Mouse (Mus musculus) heart, embryonic 15.5 days (tissue): Measurements from ENCODE around the gene Col4a1. TPM values are rescaled to one million over a fixed set of nuclear protein-coding genes. Genes with fewer than 3 reads are reported as not detected.

Experiments used
- ATAC-seq: fragments of 200-750 bp; cut with Nextera tagmentation; replicated peaks from 2 replicates; pipeline ENCODE4 v1.8.0; 2017; ENCODE audit warnings: low read depth, moderate TSS enrichment; ENCODE audit not compliant: insufficient number of reproducible peaks, insufficient read depth, low FRiP score
- H3K27ac ChIP-seq: fragments of 300-500 bp; sonication (generic); 2 replicates; pipeline ENCODE4 v1.5.1; 2015; ENCODE audit warnings: mild to moderate bottlenecking, inconsistent platforms
- H3K27me3 ChIP-seq: fragments of 300-500 bp; sonication (generic); 2 replicates; pipeline ENCODE4 v1.6.1; 2015; ENCODE audit warnings: inconsistent platforms
- H3K36me3 ChIP-seq: fragments of 300-500 bp; sonication (generic); 2 replicates; pipeline ENCODE4 v1.6.1; 2015; ENCODE audit warnings: mild to moderate bottlenecking, inconsistent platforms
- H3K4me1 ChIP-seq: fragments of 300-500 bp; sonication (generic); replicated peaks from 2 replicates; pipeline ENCODE4 v1.6.1; 2015; ENCODE audit warnings: inconsistent platforms
- H3K4me2 ChIP-seq: fragments of 300-500 bp; sonication (generic); 2 replicates; pipeline ENCODE4 v1.6.1; 2015; ENCODE audit warnings: inconsistent platforms, mild to moderate bottlenecking, moderate library complexity
- H3K4me3 ChIP-seq: fragments of 300-500 bp; sonication (generic); 2 replicates; pipeline ENCODE4 v1.5.1; 2015; ENCODE audit warnings: mild to moderate bottlenecking, inconsistent platforms
- H3K9ac ChIP-seq: fragments of 300-500 bp; sonication (generic); 2 replicates; pipeline ENCODE4 v1.6.1; 2015; ENCODE audit warnings: mild to moderate bottlenecking, inconsistent platforms
- H3K9me3 ChIP-seq: fragments of 300-500 bp; sonication (generic); replicated peaks from 2 replicates; pipeline ENCODE4 v1.6.1; 2016; ENCODE audit warnings: inconsistent platforms
- WGBS: fragments of 180-500 bp; shearing (Covaris S2); methylation state at CpG from one replicate; pipeline ENCODE4 v1.1.7; 2015; ENCODE audit warnings: mixed read lengths; 5-methylcytosine and 5-hydroxymethylcytosine counted together
- polyA plus RNA-seq: library from polyadenylated mRNA; unstranded; fragments of >200 nt; fragmentation: Nextera tagmentation; extraction: Ambion mirVana; gene quantifications from 2 replicates; pipeline ENCODE4 v1.2.1, GENCODE M21; 2015

The Col4a1 gene
- polyA plus RNA-seq, 1 experiment from 2014 or later: 191 TPM

DNA sequence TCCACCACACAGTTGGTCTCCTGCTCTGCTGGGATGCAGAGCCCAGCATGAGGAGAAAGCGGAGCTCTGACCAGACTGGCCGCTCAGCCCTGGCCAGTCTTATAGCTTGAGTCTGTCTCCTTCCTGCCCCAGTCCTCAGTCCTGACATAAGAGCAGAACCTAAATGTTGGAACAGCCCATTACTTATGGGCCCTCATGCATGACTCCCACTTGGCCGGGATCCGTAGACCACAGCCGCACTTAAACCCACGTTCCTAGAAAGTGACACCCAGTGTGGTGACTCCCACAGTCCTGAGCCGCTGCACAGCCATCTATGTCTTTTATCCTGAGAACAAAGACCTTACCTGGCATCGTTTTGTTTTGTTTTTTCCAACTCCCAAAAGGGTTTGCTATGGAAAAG, 2.0 kb upstream of the Col4a1 start:
- Histone ChIP-seq H3K27ac (no peak overlapping the region), H3K9me3 (no peaks in the 10 kb centered on the region), H3K4me3 (peak overlapping the region; percentile 75), H3K4me2 (peak overlapping the region; percentile 69), H3K27me3 (no peaks in the 10 kb centered on the region), H3K4me1 (peaks cover 58% of the 10 kb centered on the region), H3K36me3 (no peaks in the 10 kb centered on the region), H3K9ac (no peak overlapping the region)
- WGBS: 77% methylated on average over 8 of the region's 8 CpGs
- ATAC-seq: no peak

DNA sequence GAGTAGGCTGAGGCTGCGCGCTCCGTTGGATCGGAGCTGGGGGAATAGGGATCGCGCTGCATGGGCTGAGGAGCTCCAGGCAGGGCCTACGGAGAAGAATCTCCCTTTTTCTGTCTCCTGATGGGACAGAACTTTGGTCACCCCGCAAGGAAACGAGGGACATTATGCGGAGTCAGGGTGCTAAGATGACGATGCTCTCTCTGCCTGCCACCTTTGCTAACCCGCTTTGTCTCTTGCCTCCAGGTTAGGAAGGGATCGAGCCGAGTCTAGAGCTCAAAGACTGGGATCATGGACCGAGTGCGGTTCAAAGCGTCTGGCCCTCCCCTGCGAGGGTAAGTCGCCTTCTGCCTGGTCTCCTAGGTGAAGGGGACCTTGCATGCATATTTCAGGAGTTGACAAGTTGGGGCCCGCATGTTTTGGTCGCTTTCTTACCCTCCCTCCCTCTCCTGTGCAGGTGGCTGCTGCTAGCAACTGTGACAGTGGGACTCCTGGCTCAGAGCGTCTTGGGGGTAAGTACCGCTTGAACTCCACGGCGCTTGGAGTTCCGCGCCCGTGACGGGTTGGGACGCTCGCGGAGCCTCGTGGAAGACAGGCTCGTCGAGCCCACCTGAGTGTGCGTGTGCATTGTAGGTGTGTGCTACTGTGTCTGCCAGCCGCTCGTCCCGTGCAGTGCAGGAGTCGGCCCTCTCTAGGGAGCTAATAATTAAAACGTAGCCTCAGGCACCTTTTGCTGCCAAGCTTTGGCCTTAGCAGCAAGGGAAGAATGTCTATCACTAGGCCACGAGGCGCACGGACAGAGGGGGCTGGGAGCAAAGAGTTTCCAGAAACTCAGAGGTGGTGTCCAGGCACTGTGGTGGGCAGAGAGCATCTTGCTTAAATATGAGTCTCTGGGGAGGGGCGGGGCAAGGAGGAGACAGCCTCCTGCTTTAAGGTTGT, 818 bp upstream of the Col4a1 start:
- H3K4me2 ChIP-seq: peak overlapping the region; percentile 69
- 3% methylated on average over 45 of the region's 45 CpGs for WGBS
- peak; percentile 50 for ATAC-seq
- no peaks in the 10 kb centered on the region for H3K27me3 ChIP-seq
- H3K4me3 ChIP-seq: peak overlapping the region; percentile 75
- peak overlapping the region; percentile 87 for H3K27ac ChIP-seq
- peak overlapping the region; percentile 94 for H3K9ac ChIP-seq
- peaks cover 69% of the 10 kb centered on the region for H3K4me1 ChIP-seq
- no peaks in the 10 kb centered on the region for H3K9me3 ChIP-seq
- no peaks in the 10 kb centered on the region for H3K36me3 ChIP-seq

DNA sequence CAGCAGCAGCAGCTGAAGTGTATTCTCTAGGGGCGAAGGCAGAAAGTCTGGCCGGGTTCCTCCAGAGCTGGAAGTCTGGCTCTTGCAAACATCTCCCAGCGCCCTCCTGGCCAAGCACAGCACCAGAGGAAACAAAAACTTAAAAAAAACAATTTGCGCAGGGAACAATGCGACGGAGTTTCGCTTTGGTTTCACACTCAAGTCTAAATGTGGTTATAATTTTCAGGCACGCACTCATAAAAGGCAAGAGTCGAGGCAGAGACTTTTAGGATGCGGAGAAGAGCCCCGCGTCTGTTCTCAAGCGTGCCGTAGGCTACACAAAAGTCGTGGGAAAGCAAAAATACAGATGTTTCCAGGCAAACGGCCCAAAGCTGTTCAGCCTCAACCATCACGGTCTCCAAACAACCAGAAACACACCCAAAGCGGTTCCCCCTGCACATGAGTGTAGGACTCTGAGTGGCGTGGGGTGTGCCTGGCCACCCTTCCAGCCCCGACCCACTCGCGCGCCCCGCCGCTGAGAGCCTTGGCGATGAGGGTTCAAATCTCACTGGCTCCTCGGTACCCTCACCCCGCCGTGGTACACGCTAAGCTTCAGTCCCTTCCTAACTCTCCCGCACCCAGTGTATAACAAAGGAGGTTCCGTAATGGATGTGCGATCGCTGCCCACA, 811 bp downstream of the Col4a1 start:
- Histone ChIP-seq H3K27ac (peak overlapping the region; percentile 87), H3K36me3 (peaks cover 4% of the 10 kb centered on the region; the same call in 1 of the 2 replicates), H3K4me2 (peak overlapping the region; percentile 69), H3K4me1 (peaks cover 70% of the 10 kb centered on the region), H3K9ac (peak overlapping the region; percentile 94), H3K27me3 (no peaks in the 10 kb centered on the region), H3K4me3 (peak overlapping the region; percentile 75), H3K9me3 (no peaks in the 10 kb centered on the region)
- ATAC-seq: peak; percentile 2; the same call in 1 of the 2 replicates
- WGBS: 2% methylated on average over 34 of the region's 34 CpGs

DNA sequence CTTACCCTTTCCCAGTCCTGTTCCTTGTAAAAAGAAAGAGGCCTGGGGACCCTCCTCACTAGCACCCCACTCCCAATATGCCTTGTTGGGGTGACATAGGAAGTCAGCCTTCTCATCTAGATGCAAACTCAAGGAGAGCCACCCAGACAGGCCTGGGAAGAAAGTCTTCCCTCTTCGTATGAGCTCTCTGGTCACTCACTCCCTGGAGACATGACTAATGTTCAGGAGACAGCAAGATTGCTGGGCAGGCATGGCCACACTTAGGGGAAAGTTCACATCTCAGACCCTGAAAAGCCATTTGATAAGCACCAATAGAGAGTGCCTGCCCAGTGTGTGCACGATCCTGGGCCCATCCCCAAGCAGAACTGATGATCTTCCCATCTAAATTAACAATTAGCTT, 2.6 kb downstream of the Col4a1 start:
- peaks cover 4% of the 10 kb centered on the region; the same call in 1 of the 2 replicates for H3K36me3 ChIP-seq
- no peaks in the 10 kb centered on the region for H3K9me3 ChIP-seq
- peak overlapping the region; percentile 87 for H3K27ac ChIP-seq
- H3K4me3 ChIP-seq: peak overlapping the region; percentile 75
- H3K4me2 ChIP-seq: peak overlapping the region; percentile 69
- ATAC-seq: no peak
- peaks cover 57% of the 10 kb centered on the region for H3K4me1 ChIP-seq
- H3K27me3 ChIP-seq: no peaks in the 10 kb centered on the region
- peak overlapping the region; percentile 15; the same call in 1 of the 2 replicates for H3K9ac ChIP-seq
- WGBS: 46% methylated on average over 2 of the region's 2 CpGs

DNA sequence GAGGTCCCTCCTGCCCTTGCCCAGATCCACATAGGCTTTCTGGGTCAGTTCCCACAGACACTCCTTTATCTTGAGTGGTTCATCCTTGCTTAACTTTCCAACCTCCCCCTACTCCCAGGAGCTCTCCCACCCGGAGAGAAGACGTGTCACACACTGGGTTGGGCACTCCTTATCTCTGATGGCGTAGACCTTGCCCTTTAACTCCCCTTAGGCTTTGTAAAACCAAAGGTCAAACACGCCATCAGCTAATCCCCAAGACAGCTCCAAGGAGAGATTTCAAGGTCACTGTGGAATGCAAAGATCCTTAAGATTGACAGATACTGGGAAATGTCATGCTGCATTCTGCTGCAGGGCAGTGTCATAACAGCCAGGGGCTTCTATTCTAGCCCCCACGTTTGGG, 3.4 kb downstream of the Col4a1 start:
- no peak overlapping the region for H3K9ac ChIP-seq

DNA sequence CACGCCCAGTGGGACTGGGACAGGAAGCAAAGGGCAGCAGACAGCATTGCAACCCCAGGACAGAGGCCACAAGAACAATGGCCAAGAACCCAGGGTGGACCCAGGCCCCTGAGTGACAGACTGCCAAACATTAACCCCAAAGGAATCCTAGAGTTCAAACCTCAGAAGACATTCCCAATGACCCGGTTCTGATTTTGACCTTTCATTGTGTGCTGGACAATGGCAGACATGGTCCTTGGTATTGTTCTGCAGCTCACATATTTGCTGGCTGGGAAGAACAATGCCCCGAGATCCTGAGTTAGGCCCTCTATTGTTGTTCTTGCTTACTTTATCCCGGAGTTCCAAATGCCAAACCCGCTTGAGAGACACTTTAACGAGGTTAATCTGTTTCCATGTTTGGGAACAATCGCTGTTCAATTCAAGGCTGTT, 4.0 kb downstream of the Col4a1 start:
- H3K4me2 ChIP-seq: peak overlapping the region; percentile 69; the same call in 1 of the 2 replicates
- no peaks in the 10 kb centered on the region for H3K27me3 ChIP-seq
- H3K9ac ChIP-seq: no peak overlapping the region
- H3K36me3 ChIP-seq: peaks cover 9% of the 10 kb centered on the region; the same call in 1 of the 2 replicates
- no peak overlapping the region for H3K4me3 ChIP-seq
- 66% methylated on average over 7 of the region's 7 CpGs for WGBS
- ATAC-seq: no peak
- no peaks in the 10 kb centered on the region for H3K9me3 ChIP-seq
- H3K4me1 ChIP-seq: peaks cover 50% of the 10 kb centered on the region
- H3K27ac ChIP-seq: peak overlapping the region; percentile 87; the same call in 1 of the 2 replicates

More for the DNA sequence above, 3.4 kb downstream of the Col4a1 start:
- Histone ChIP-seq H3K36me3 (peaks cover 9% of the 10 kb centered on the region; the same call in 1 of the 2 replicates), H3K9me3 (no peaks in the 10 kb centered on the region), H3K4me3 (peak overlapping the region; percentile 75), H3K4me1 (peaks cover 56% of the 10 kb centered on the region), H3K4me2 (peak overlapping the region; percentile 69), H3K27me3 (no peaks in the 10 kb centered on the region), H3K27ac (peak overlapping the region; percentile 87)
- ATAC-seq: no peak
- WGBS: 42% methylated on average over 5 of the region's 5 CpGs

DNA sequence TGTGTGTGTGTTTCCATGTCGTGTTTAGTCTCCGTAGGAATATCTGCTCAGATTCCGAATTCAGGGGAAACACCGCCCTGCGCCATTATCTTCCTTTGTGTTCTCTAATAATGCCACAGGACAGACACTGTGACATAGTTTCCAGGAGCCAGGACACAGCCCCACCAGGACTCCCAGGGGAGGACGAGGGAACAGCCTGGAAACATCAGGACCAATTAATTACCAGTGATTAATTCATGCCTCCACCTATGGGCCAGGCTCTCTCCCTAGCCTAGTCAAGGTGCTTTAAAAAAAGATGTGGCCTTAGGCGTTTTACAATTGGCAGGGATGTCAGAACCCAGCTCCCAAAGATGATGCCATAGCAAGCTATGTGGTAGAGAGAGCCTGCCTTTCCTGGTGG, 5.2 kb downstream of the Col4a1 start:
- Histone ChIP-seq H3K36me3 (peaks cover 9% of the 10 kb centered on the region; the same call in 1 of the 2 replicates), H3K4me1 (peaks cover 45% of the 10 kb centered on the region), H3K4me3 (no peak overlapping the region), H3K27ac (no peak overlapping the region), H3K9ac (no peak overlapping the region), H3K27me3 (no peaks in the 10 kb centered on the region), H3K4me2 (no peak overlapping the region), H3K9me3 (no peaks in the 10 kb centered on the region)
- no peak for ATAC-seq
- WGBS: 80% methylated on average over 7 of the region's 7 CpGs

DNA sequence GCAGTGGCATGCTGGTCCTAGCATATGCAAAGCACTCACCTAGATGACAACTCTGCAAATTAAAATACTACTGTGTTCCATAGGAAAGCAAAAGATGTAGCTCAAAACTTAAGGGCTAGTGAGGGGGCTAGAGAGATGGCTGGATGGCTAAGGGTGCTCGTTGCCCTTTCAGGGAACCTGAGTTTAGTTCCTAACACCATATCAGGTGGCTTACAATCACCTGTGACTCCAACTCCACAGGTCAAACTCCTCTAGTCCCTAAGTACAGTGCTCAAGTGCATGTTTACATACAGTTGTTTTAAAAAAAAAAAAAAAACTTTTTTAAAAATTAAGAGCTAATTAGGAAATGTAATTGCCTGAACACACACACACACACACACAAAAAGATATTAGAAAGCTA, 7.1 kb downstream of the Col4a1 start:
- Histone ChIP-seq H3K9me3 (no peaks in the 10 kb centered on the region), H3K27me3 (no peaks in the 10 kb centered on the region), H3K4me2 (no peak overlapping the region), H3K27ac (no peak overlapping the region), H3K4me3 (no peak overlapping the region), H3K4me1 (peaks cover 44% of the 10 kb centered on the region), H3K9ac (no peak overlapping the region), H3K36me3 (peaks cover 9% of the 10 kb centered on the region; the same call in 1 of the 2 replicates)
- ATAC-seq: no peak
- 79% methylated on average over 1 of the region's 1 CpGs for WGBS

DNA sequence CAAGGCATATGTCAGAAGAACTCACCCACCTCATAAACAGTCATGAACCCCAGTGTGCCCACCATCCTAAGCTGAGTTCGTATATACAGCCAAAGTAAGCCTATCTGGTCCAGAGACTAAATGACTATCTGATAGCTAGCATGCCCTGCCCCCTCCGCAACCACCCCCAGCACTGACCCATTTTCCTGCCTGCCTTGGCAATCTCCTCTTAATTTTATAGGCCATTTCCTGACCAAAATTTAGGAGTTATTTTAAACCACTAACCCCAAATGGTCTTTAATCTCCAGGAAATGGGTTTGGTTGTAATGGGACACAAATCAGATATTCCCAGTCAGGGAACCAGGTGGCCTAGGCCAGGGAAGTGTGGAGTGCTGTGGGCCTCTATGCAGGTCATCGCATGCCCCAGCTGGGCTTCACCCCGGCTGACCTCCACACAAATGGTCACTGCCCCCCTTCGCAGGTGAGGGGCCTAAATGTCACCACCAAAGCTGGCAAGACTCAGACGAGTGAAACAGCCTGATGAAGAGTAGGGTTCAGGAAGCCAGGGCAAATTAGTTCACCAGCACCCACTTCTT, 8.5 kb downstream of the Col4a1 start:
- Histone ChIP-seq H3K4me2 (no peak overlapping the region), H3K4me3 (no peak overlapping the region), H3K27ac (no peak overlapping the region), H3K36me3 (peaks cover 9% of the 10 kb centered on the region; the same call in 1 of the 2 replicates), H3K27me3 (no peaks in the 10 kb centered on the region), H3K9ac (no peak overlapping the region), H3K4me1 (peaks cover 43% of the 10 kb centered on the region), H3K9me3 (no peaks in the 10 kb centered on the region)
- WGBS: 82% methylated on average over 6 of the region's 6 CpGs
- no peak for ATAC-seq

DNA sequence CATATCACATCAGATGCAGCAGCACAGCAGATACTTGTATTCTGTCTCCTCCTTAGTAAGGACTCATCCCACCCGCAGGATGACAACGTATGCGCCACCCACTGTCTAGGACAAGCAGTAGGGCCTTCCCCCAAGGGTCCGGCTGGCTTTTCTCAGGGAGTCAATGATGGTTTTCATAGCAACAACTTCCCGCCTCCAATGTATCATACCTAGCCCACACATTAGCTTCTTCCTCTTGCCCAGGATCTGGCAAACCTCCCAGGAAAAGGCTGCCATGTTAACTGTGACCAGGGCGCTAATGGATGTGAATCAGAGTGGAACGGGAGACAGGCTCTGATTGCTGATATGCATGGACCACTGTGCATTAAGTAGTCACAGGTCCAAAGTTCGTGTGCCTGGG, 12.2 kb downstream of the Col4a1 start:
- Histone ChIP-seq H3K4me3 (no peak overlapping the region), H3K27me3 (no peaks in the 10 kb centered on the region), H3K27ac (no peak overlapping the region), H3K4me2 (no peak overlapping the region), H3K4me1 (peaks cover 59% of the 10 kb centered on the region), H3K9ac (no peak overlapping the region), H3K9me3 (no peaks in the 10 kb centered on the region), H3K36me3 (0 out of 2 replicates have a peak, but pooled peaks cover 4% of the 10 kb centered on the region)
- ATAC-seq: no peak
- WGBS: 62% methylated on average over 8 of the region's 8 CpGs

DNA sequence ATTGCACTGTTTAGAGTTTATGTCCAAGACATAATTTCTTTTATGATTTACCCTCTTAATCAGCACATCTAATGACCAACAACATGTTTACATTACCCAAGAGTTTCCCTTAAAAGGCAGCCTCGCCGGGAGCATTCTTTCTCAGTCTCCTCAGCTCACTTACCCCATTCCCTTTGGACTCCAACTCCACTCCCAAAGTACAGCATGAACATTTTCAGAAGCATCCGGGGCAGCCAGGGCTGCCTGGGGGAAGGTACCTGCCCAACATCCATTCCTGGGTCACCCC, 13.4 kb downstream of the Col4a1 start:
- H3K27me3 ChIP-seq: no peaks in the 10 kb centered on the region
- H3K4me3 ChIP-seq: no peak overlapping the region
- no peaks in the 10 kb centered on the region for H3K9me3 ChIP-seq
- peak overlapping the region; percentile 84 for H3K27ac ChIP-seq
- no peaks in the 10 kb centered on the region for H3K36me3 ChIP-seq
- H3K9ac ChIP-seq: no peak overlapping the region
- WGBS: 57% methylated on average over 3 of the region's 3 CpGs
- H3K4me1 ChIP-seq: peaks cover 59% of the 10 kb centered on the region
- no peak for ATAC-seq
- no peak overlapping the region; the same call in 1 of the 2 replicates for H3K4me2 ChIP-seq
